Mouse (Mus musculus): ENCODE data around the gene Sbsn. TPM values are rescaled to one million over a fixed set of nuclear protein-coding genes. Genes with fewer than 3 reads are reported as not detected.
A peak's percentile ranks its signal among the peaks of the same experiment; 100 is the strongest.

Sbsn gene
- polyA plus RNA-seq, 1 experiment from 2014 or later = 438 TPM

DNA sequence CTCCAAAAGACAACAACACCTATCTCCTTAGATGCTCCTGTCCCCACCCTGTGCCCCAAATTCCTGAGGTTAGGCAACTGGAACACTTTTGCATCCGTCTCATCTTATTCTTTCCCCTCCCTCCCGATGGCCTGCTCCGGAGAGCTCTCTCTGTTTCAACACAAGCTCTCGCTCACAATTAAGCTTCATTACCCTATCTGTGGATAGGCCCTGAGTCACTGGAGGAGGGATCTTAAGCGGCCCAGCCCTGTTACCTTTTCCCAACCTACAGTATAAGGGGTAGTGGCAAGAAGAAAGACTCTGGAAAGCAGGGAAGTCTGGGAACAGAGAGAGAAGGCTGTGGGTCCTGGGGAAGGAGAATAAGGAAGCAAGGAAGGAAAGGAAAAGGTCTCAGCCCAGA lies 12.2 kb downstream of the Sbsn start, which contains the start of gene Dmkn:
Gene Dmkn, plus strand, starts transcription at position 301 of the 400 bp plus-strand sequence.
- H3K27me3 ChIP-seq (ENCODE audit: control insufficient read depth, insufficient read depth, low read length) = no peaks in the 10 kb centered on the region
- no peak within 1 kb of the TSS for H3K9ac ChIP-seq (ENCODE audit: low read length)
- no peaks in the 10 kb centered on the region for H3K36me3 ChIP-seq (ENCODE audit: control insufficient read depth, insufficient read depth, low read length)
- H3K27ac ChIP-seq (replicated peaks) = peak within 1 kb of the TSS; percentile 56
- no peak within 1 kb of the TSS for H3K4me3 ChIP-seq (ENCODE audit: low read depth, low read length)
- H3K9me3 ChIP-seq (ENCODE audit: control insufficient read depth, low read length) = no peaks in the 10 kb centered on the region
- ATAC-seq (ENCODE audit: low FRiP score, low TSS enrichment) (peak; percentile 56; the same call in 1 of the 2 replicates), DNase-seq (ENCODE audit: low spot score) (peak; percentile 36)
- no peaks in the 10 kb centered on the region; the same call in 1 of the 2 replicates for H3K4me1 ChIP-seq (replicated peaks; ENCODE audit: control insufficient read depth, insufficient read depth)
- WGBS = 31% methylated on average over 5 of the region's 5 CpGs
- TF ChIP-seq EP300 (optimal IDR thresholded peaks at IDR 0.05) (no peak), CTCF (IDR thresholded peaks at IDR 0.05; ENCODE audit: low read depth) (no peak)
- no peak within 1 kb of the TSS for H3K4me2 ChIP-seq (replicated peaks; ENCODE audit: low read depth)

DNA sequence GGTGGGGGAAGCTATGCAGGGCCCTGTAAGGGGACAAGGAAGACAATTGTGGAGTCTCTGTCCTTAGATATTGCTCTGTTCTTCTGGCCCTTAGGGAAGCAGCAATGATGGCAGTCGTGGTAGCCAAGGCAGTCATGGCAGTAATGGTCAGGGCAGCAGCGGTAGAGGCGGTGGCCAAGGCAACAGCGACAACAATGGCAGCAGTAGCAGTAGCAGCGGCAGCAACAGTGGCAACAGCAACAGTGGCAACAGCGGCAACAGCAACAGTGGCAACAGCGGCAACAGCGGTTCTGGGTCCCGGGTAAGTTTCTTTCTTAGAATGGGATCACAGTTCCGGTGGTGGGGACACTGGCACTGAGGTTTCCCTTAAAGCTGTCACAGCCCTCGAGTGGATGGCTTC lies 13.9 kb downstream of the Sbsn start:
- Histone ChIP-seq H3K4me2 (replicated peaks; ENCODE audit: low read depth) (0 out of 2 replicates have a peak overlapping the region, but pooled peaks have one; percentile 8), H3K27me3 (ENCODE audit: control insufficient read depth, insufficient read depth, low read length) (no peaks in the 10 kb centered on the region), H3K9ac (ENCODE audit: low read length) (no peak overlapping the region), H3K4me1 (replicated peaks; ENCODE audit: control insufficient read depth, insufficient read depth) (no peaks in the 10 kb centered on the region; the same call in 1 of the 2 replicates), H3K36me3 (ENCODE audit: control insufficient read depth, insufficient read depth, low read length) (no peaks in the 10 kb centered on the region), H3K9me3 (ENCODE audit: control insufficient read depth, low read length) (no peaks in the 10 kb centered on the region), H3K27ac (replicated peaks) (no peak overlapping the region), H3K4me3 (ENCODE audit: low read depth, low read length) (peak overlapping the region; percentile 2; the same call in 1 of the 2 replicates)
- DNase-seq (ENCODE audit: low spot score) (no peak), ATAC-seq (ENCODE audit: low FRiP score, low TSS enrichment) (no peak)
- 47% methylated on average over 11 of the region's 11 CpGs for WGBS
- TF ChIP-seq CTCF (IDR thresholded peaks at IDR 0.05; ENCODE audit: low read depth) = no peak
- no peak for TF ChIP-seq EP300 (optimal IDR thresholded peaks at IDR 0.05)

DNA sequence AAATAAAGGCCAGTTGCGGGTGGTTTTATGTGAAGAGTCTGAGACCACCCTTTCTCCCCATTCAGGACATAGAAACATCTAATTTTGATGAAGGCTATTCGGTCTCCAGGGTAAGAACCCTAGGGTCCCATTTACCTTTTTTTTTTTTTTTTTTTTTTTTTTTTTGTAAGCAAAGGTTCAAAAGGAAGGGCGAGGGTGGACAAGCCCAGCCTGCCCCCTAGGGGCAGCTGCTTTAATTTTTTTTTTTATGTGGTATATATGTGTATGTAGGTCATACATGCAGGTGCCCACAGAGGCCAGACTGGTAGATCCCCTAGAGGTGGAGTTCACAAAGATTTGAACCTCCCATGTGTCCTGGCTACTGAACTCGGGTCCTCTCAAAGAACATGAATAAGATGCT lies 15.1 kb downstream of the Sbsn start:
- Histone ChIP-seq H3K27me3 (ENCODE audit: control insufficient read depth, insufficient read depth, low read length) (no peaks in the 10 kb centered on the region), H3K4me2 (replicated peaks; ENCODE audit: low read depth) (no peak overlapping the region), H3K9ac (ENCODE audit: low read length) (no peak overlapping the region), H3K27ac (replicated peaks) (no peak overlapping the region), H3K4me3 (ENCODE audit: low read depth, low read length) (no peak overlapping the region), H3K4me1 (replicated peaks; ENCODE audit: control insufficient read depth, insufficient read depth) (no peaks in the 10 kb centered on the region), H3K9me3 (ENCODE audit: control insufficient read depth, low read length) (no peaks in the 10 kb centered on the region), H3K36me3 (ENCODE audit: control insufficient read depth, insufficient read depth, low read length) (no peaks in the 10 kb centered on the region)
- WGBS = 86% methylated on average over 4 of the region's 4 CpGs
- TF ChIP-seq EP300 (optimal IDR thresholded peaks at IDR 0.05) (no peak), CTCF (IDR thresholded peaks at IDR 0.05; ENCODE audit: low read depth) (peak; percentile 23)
- DNase-seq (ENCODE audit: low spot score) (no peak), ATAC-seq (ENCODE audit: low FRiP score, low TSS enrichment) (no peak)

DNA sequence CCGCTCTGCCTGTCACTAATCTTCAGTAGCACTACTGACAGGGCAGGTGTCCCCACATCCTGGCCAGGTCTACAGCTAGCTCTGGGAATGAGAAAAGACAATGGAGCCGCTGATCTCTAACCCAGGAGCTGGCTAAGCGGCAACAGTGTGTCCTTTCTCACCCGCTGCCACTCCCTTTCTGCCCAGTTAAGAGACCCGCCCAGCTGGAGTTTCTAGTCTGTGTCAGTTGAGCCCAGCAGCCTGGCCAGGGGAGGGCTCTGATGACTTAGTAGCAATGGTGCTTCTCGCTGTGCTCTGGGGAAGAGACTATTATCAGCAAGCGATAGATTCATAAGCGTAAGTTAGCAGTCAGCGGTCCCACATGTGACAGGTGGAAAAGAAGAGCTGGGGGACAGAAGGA lies 18.0 kb downstream of the Sbsn start:
- no peak for TF ChIP-seq CTCF (IDR thresholded peaks at IDR 0.05; ENCODE audit: low read depth)
- no peak for TF ChIP-seq EP300 (optimal IDR thresholded peaks at IDR 0.05)
- no peaks in the 10 kb centered on the region for H3K4me1 ChIP-seq (replicated peaks; ENCODE audit: control insufficient read depth, insufficient read depth)
- WGBS = 25% methylated on average over 9 of the region's 9 CpGs
- H3K36me3 ChIP-seq (ENCODE audit: control insufficient read depth, insufficient read depth, low read length) = no peaks in the 10 kb centered on the region
- H3K27ac ChIP-seq (replicated peaks) = peak overlapping the region; percentile 35; the same call in 1 of the 2 replicates
- no peaks in the 10 kb centered on the region for H3K27me3 ChIP-seq (ENCODE audit: control insufficient read depth, insufficient read depth, low read length)
- peak; percentile 74 for DNase-seq (ENCODE audit: low spot score)
- no peak overlapping the region for H3K9ac ChIP-seq (ENCODE audit: low read length)
- H3K4me2 ChIP-seq (replicated peaks; ENCODE audit: low read depth) = no peak overlapping the region
- H3K4me3 ChIP-seq (ENCODE audit: low read depth, low read length) = no peak overlapping the region
- H3K9me3 ChIP-seq (ENCODE audit: control insufficient read depth, low read length) = no peaks in the 10 kb centered on the region
- ATAC-seq (ENCODE audit: low FRiP score, low TSS enrichment) = peak; percentile 70

DNA sequence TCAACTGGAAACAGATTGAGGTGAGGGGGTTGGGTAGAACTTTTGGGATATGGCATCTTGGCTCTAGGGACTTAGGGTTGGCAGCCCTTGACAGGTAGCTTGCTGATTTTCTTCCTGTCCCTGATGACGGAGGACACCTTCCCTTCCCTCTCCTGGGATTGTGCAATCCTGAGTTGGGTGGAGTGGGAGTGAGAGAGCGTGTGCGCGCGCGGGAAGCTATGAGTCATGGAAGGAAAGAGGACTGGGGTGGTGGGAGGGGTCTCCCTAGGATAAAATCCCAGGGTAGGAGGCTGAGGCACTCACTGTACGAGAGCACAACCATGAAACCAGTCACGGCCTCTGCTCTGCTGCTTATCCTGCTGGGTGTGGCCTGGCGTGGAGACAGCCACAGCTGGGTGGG lies 24.8 kb downstream of the Sbsn start:
- H3K9ac ChIP-seq (ENCODE audit: low read length) = no peak overlapping the region
- peak; percentile 64 for ATAC-seq (ENCODE audit: low FRiP score, low TSS enrichment)

DNA sequence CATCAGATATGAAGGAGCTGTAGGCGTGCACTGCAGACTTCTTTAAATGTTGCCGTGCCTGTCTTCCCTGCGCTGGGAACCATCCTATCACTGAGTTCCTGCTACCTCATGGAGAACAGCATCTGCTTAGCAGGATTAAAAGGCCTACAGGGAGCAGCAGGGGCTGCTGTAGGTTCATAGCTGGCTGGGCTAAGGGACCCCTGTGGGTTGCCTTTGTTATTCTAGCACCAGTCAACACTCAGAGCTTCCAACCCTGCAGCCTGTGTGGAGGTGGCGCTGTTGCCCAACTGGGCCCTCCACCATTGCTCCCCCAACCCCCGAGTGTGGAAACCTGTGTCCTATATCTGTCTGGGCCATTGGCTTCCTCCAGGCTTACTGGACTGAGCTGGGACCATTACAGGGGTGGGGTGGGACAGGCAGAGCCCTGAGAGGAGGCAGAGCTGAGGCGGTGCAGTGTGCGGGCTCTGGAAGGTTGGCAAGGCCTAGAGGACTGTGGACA lies 25.9 kb downstream of the Sbsn start:
- 0 out of 2 replicates have a peak overlapping the region, but pooled peaks have one; percentile 6 for H3K4me3 ChIP-seq (ENCODE audit: low read depth, low read length)
- no peaks in the 10 kb centered on the region for H3K27me3 ChIP-seq (ENCODE audit: control insufficient read depth, insufficient read depth, low read length)
- 60% methylated on average over 7 of the region's 7 CpGs for WGBS
- H3K9me3 ChIP-seq (ENCODE audit: control insufficient read depth, low read length) = no peaks in the 10 kb centered on the region
- H3K4me1 ChIP-seq (replicated peaks; ENCODE audit: control insufficient read depth, insufficient read depth) = no peaks in the 10 kb centered on the region
- H3K36me3 ChIP-seq (ENCODE audit: control insufficient read depth, insufficient read depth, low read length) = no peaks in the 10 kb centered on the region
- no peak for DNase-seq (ENCODE audit: low spot score)
- TF ChIP-seq EP300 (optimal IDR thresholded peaks at IDR 0.05) (no peak), CTCF (IDR thresholded peaks at IDR 0.05; ENCODE audit: low read depth) (no peak)
- H3K9ac ChIP-seq (ENCODE audit: low read length) = no peak overlapping the region
- peak overlapping the region; percentile 27; the same call in 1 of the 2 replicates for H3K4me2 ChIP-seq (replicated peaks; ENCODE audit: low read depth)
- no peak for ATAC-seq (ENCODE audit: low FRiP score, low TSS enrichment)
- H3K27ac ChIP-seq (replicated peaks) = no peak overlapping the region

More for the DNA sequence above, 24.8 kb downstream of the Sbsn start:
- TF ChIP-seq CTCF (IDR thresholded peaks at IDR 0.05; ENCODE audit: low read depth) (no peak), EP300 (optimal IDR thresholded peaks at IDR 0.05) (no peak)
- peak overlapping the region; percentile 12 for H3K4me3 ChIP-seq (ENCODE audit: low read depth, low read length)
- H3K4me1 ChIP-seq (replicated peaks; ENCODE audit: control insufficient read depth, insufficient read depth) = no peaks in the 10 kb centered on the region
- no peaks in the 10 kb centered on the region for H3K36me3 ChIP-seq (ENCODE audit: control insufficient read depth, insufficient read depth, low read length)
- peak; percentile 54 for DNase-seq (ENCODE audit: low spot score)
- no peak overlapping the region for H3K4me2 ChIP-seq (replicated peaks; ENCODE audit: low read depth)
- 49% methylated on average over 9 of the region's 9 CpGs for WGBS
- no peaks in the 10 kb centered on the region for H3K9me3 ChIP-seq (ENCODE audit: control insufficient read depth, low read length)
- no peaks in the 10 kb centered on the region for H3K27me3 ChIP-seq (ENCODE audit: control insufficient read depth, insufficient read depth, low read length)
- H3K27ac ChIP-seq (replicated peaks) = peak overlapping the region; percentile 65; the same call in 1 of the 2 replicates
